Mouse (Mus musculus): Measurements from ENCODE around the gene Msantd2. TPM values are rescaled to one million over a fixed set of nuclear protein-coding genes. Genes with fewer than 3 reads are reported as not detected.

The Msantd2 gene
- polyA plus RNA-seq (2015; fragmentation: Nextera tagmentation; extraction: Ambion mirVana): 32.3 and 38.1 TPM in 2 replicates

DNA sequence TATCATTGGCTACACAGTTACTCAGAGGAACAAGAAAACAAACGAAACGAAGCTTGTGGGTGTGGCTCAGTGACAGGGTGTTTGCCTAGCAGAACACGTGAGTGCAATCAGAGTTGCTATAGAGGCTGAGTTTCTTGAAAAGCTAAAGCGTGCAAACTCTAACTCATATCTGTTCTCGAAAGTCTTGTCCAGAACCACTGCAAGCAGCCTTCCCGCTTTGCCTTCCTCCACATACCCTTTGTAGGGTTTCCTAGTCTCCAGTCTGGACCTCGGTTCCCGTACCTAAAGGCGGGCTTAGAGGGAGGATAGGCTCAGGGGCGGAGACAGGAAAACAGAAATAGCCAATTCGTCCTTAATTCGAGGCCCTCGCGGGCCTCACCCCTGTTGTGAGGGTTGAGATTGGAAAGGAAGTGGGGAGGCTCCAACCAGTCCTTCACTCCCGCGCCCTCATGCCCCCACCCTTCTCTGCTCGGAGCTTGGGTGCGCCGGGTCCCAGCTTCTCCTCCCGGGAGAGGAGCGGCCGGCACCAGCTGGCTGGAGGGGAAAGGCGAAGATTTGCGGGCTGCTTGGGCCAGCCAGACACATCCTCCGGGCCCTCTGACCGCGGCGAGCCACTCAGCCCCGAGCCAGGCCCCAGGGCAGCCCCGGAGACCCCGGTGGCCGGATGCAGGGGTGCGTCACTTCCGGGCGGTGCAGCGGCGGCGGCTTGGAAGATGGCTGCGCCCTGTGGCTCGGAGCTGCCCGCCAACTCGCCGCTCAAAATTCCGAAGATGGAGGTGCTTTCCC is at the start of gene Msantd2:
Msantd2 (plus strand) TSS at position 709 of the 786 bp plus-strand sequence.
- under 1% methylated on average over 40 of the region's 44 CpGs for WGBS
- no peaks in the 10 kb centered on the region for H3K27me3 ChIP-seq
- H3K9me3 ChIP-seq (replicated peaks): 0 out of 2 replicates have a peak, but pooled peaks cover 1% of the 10 kb centered on the region
- ATAC-seq: peak; percentile 98
- peak within 1 kb of the TSS; percentile 96 for H3K9ac ChIP-seq
- peak within 1 kb of the TSS; percentile 98 for H3K27ac ChIP-seq
- peak within 1 kb of the TSS; percentile 94 for H3K4me2 ChIP-seq
- H3K4me3 ChIP-seq: peak within 1 kb of the TSS; percentile 97
- H3K36me3 ChIP-seq (ENCODE audit: poor library complexity, severe bottlenecking): peaks cover 6% of the 10 kb centered on the region
- H3K4me1 ChIP-seq: peaks cover 27% of the 10 kb centered on the region

DNA sequence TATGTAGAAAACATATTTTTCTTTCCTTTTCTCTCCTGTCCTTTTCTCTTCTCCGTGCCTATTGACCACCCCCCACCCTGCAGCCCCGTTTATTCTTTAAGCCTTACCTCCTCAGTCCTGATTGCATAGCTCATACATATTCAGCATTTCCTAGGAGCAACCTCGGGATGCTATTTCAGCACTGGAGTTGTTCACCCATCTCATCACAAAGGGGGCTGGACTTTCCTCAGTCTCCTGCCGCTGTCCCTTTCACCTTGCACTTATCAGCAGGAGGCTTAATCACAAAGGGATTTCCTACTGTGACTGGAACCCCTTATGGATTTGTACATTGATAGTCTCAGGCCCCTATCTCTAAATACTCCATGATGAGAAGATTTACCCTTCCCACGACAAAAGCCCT is 36.7 kb upstream of the Msantd2 start:
- H3K27ac ChIP-seq: peak overlapping the region; percentile 55
- peaks cover 67% of the 10 kb centered on the region for H3K4me1 ChIP-seq
- peak overlapping the region; percentile 5 for H3K4me2 ChIP-seq
- H3K9ac ChIP-seq: no peak overlapping the region
- no peaks in the 10 kb centered on the region for H3K9me3 ChIP-seq (replicated peaks)
- H3K4me3 ChIP-seq: no peak overlapping the region
- no peak for ATAC-seq
- 0% methylated on average over 5 of the region's 5 CpGs for WGBS
- H3K36me3 ChIP-seq (ENCODE audit: poor library complexity, severe bottlenecking): no peaks in the 10 kb centered on the region
- H3K27me3 ChIP-seq: 0 out of 2 replicates have a peak, but pooled peaks cover under 1% of the 10 kb centered on the region

DNA sequence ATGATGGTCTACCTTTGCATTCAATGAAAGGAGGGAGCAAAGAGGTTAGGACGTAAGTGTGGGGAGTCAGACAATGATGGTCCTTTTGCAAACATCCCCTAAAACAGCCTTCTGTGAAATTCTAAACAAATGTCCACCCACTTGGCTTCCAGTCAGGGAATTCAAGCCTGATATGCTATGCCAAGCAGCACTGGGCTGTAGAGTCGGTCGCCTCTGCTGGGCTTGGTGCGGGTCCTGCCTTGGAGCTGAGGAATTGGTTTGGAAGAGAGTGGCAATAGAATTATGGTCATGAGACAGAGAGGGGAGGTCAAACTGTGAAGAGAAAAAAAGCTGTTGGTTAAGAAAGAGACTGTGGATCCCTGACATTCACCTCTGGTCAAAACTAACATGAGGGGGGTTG is 35.8 kb upstream of the Msantd2 start:
- 32% methylated on average over 4 of the region's 4 CpGs for WGBS
- Histone ChIP-seq H3K4me3 (no peak overlapping the region), H3K36me3 (ENCODE audit: poor library complexity, severe bottlenecking) (no peaks in the 10 kb centered on the region), H3K4me2 (no peak overlapping the region), H3K9ac (no peak overlapping the region), H3K4me1 (peaks cover 76% of the 10 kb centered on the region), H3K27ac (peak overlapping the region; percentile 83), H3K27me3 (peaks cover 8% of the 10 kb centered on the region; the same call in 1 of the 2 replicates), H3K9me3 (replicated peaks) (no peaks in the 10 kb centered on the region)
- ATAC-seq: no peak

DNA sequence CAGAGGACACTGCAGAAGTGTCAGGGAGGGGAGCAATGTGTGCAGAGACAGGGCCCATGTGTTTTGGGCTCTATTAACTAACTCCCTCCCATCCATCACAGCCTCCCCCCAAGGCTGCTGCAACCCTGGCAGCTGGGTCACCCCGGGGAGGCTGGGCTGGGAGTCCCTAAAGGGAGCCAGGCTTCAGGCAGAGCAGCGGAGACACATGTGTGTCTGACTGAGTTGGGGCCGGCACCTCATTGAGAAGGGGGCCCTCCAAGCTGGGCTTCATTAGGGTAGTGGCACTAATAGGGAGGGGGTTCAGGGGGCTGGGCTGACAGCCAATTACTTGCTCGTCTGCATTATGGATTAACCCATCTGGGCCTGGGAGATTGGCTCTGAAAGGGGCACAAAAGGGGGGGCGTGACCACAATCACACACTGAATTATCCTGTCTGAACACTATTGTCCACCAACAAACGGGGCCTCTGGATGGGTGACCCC is 35.1 kb upstream of the Msantd2 start:
- Histone ChIP-seq H3K36me3 (ENCODE audit: poor library complexity, severe bottlenecking) (no peaks in the 10 kb centered on the region), H3K4me3 (no peak overlapping the region), H3K27me3 (peaks cover 15% of the 10 kb centered on the region; the same call in 1 of the 2 replicates), H3K9ac (no peak overlapping the region), H3K9me3 (replicated peaks) (no peaks in the 10 kb centered on the region), H3K4me1 (peaks cover 83% of the 10 kb centered on the region), H3K4me2 (peak overlapping the region; percentile 55), H3K27ac (peak overlapping the region; percentile 83)
- WGBS: 0% methylated on average over 6 of the region's 6 CpGs
- ATAC-seq: peak; percentile 80

DNA sequence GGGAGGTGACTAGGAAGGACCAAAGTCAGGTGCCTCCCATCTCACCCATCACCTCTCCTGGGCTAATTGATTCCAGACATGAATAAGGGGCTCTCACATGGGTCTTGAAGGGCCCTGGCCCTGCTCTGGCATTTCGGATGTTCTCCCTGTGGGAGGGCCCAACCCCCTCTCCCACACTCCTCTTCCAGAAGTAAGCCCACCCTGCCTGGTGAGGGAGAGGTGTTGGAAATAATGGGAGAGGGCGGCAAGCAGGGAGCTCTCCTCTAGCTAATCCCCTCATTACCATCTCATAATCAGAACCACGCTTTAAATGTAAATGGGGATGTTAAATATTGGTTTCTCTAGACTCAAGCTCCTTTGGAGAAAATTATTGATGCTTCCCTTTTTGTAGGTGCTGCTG is 34.1 kb upstream of the Msantd2 start:
- H3K4me2 ChIP-seq: peak overlapping the region; percentile 55
- H3K4me1 ChIP-seq: peaks cover 93% of the 10 kb centered on the region
- peak overlapping the region; percentile 83 for H3K27ac ChIP-seq
- H3K9me3 ChIP-seq (replicated peaks): no peaks in the 10 kb centered on the region
- H3K9ac ChIP-seq: no peak overlapping the region
- no peak overlapping the region for H3K4me3 ChIP-seq
- 2% methylated on average over 3 of the region's 3 CpGs for WGBS
- ATAC-seq: peak; percentile 25; the same call in 1 of the 2 replicates
- H3K27me3 ChIP-seq: peaks cover 16% of the 10 kb centered on the region; the same call in 1 of the 2 replicates
- no peaks in the 10 kb centered on the region for H3K36me3 ChIP-seq (ENCODE audit: poor library complexity, severe bottlenecking)

DNA sequence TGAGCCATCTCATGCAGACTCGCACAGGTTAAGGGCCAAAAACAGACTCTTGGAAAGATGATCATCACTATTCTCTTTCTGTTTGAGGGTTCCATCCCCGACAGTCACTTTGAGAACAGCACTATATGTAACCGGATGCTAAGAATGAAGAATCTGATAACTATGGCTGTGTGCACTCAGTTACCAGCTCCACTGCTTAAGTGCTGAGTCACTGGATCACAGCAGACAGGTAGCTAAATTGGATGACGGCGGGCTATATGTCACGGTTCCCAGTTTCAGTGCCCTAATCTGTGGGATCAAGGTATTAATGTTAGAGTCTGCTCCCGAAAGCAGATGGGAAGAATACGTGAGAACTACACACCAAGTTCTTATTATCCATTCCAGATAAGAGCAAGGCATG is 33.3 kb upstream of the Msantd2 start:
- Histone ChIP-seq H3K27ac (peak overlapping the region; percentile 83), H3K9ac (no peak overlapping the region), H3K4me3 (peak overlapping the region; percentile 30; the same call in 1 of the 2 replicates), H3K4me2 (peak overlapping the region; percentile 55), H3K4me1 (peaks cover 98% of the 10 kb centered on the region), H3K36me3 (ENCODE audit: poor library complexity, severe bottlenecking) (no peaks in the 10 kb centered on the region), H3K9me3 (replicated peaks) (no peaks in the 10 kb centered on the region), H3K27me3 (peaks cover 22% of the 10 kb centered on the region; the same call in 1 of the 2 replicates)
- WGBS: 3% methylated on average over 8 of the region's 8 CpGs
- ATAC-seq: no peak

DNA sequence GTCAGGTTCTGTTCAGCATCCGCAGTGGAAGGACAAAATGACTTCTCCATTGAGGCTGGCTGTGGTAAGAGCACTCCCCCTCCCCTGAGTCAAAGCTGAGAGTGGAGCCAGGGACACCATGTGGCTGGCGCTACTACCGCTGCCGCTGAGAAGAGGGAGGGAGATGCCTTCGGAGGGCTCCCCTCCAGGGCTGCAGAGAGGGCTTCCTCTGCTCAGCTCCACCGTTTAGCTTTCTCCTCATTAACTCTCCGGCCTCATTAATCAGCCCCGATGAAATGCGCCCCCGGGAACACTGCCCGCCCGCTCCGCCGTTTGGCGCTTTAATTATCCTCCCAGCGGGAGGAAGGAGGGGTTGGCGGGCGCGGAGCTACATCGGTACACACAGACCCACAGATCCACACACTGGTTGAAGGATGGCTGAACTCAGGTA is 32.6 kb upstream of the Msantd2 start:
- Histone ChIP-seq H3K9me3 (replicated peaks) (no peaks in the 10 kb centered on the region), H3K4me3 (peak overlapping the region; percentile 30), H3K27me3 (peaks cover 27% of the 10 kb centered on the region), H3K9ac (peak overlapping the region; percentile 10; the same call in 1 of the 2 replicates), H3K36me3 (ENCODE audit: poor library complexity, severe bottlenecking) (no peaks in the 10 kb centered on the region), H3K27ac (peak overlapping the region; percentile 83), H3K4me1 (peaks cover 98% of the 10 kb centered on the region), H3K4me2 (peak overlapping the region; percentile 55)
- WGBS: under 1% methylated on average over 20 of the region's 20 CpGs
- ATAC-seq: peak; percentile 83

DNA sequence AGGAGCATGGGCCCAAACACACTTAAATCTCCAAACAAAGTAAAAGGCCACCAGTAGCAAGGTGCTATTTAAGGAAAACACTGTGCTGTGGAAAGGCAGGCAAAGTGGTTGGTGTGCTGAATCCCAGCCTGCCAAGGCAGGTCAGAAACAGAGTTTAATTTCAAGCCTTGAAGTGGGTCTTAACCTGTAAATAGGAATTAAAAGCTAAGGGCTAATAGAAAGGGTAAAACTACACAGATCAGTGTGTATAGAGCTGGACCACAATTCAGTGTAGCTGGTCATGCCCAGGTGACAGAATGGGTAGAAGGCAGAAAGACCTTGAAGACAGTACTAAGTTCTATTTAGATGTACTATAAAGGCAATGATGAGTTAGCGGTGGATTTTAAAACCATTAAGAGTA is 32.0 kb upstream of the Msantd2 start:
- no peak for ATAC-seq
- H3K4me1 ChIP-seq: peaks cover 98% of the 10 kb centered on the region
- peak overlapping the region; percentile 55 for H3K4me2 ChIP-seq
- peak overlapping the region; percentile 83 for H3K27ac ChIP-seq
- no peak overlapping the region for H3K4me3 ChIP-seq
- WGBS: 50% methylated on average over 1 of the region's 1 CpGs
- H3K36me3 ChIP-seq (ENCODE audit: poor library complexity, severe bottlenecking): no peaks in the 10 kb centered on the region
- no peaks in the 10 kb centered on the region for H3K9me3 ChIP-seq (replicated peaks)
- H3K9ac ChIP-seq: 0 out of 2 replicates have a peak overlapping the region, but pooled peaks have one; percentile 10
- peaks cover 33% of the 10 kb centered on the region for H3K27me3 ChIP-seq

DNA sequence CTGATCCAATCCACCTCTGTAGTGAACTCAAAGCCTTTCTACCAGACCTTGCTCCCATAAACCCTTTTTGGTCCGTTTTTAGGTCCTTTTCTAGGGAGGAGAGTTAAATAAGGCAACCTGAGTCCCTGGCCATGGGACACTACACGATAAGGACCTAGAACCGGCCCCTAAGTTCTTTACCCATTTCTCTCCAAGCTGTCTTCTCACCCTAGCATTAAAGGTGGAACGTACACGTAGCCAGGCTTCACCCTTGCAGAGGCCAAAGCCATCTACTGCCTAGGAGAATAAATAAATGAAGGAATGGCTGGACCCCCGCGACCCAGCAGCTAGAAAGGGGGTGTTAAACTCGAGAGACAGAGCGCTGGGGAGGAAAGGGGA is 29.5 kb upstream of the Msantd2 start:
- Histone ChIP-seq H3K9me3 (replicated peaks) (no peaks in the 10 kb centered on the region), H3K9ac (peak overlapping the region; percentile 72), H3K4me2 (peak overlapping the region; percentile 97), H3K4me3 (peak overlapping the region; percentile 54), H3K4me1 (peaks cover 72% of the 10 kb centered on the region), H3K27me3 (peaks cover 40% of the 10 kb centered on the region), H3K36me3 (ENCODE audit: poor library complexity, severe bottlenecking) (no peaks in the 10 kb centered on the region), H3K27ac (peak overlapping the region; percentile 81)
- ATAC-seq: no peak
- WGBS: 2% methylated on average over 9 of the region's 9 CpGs

DNA sequence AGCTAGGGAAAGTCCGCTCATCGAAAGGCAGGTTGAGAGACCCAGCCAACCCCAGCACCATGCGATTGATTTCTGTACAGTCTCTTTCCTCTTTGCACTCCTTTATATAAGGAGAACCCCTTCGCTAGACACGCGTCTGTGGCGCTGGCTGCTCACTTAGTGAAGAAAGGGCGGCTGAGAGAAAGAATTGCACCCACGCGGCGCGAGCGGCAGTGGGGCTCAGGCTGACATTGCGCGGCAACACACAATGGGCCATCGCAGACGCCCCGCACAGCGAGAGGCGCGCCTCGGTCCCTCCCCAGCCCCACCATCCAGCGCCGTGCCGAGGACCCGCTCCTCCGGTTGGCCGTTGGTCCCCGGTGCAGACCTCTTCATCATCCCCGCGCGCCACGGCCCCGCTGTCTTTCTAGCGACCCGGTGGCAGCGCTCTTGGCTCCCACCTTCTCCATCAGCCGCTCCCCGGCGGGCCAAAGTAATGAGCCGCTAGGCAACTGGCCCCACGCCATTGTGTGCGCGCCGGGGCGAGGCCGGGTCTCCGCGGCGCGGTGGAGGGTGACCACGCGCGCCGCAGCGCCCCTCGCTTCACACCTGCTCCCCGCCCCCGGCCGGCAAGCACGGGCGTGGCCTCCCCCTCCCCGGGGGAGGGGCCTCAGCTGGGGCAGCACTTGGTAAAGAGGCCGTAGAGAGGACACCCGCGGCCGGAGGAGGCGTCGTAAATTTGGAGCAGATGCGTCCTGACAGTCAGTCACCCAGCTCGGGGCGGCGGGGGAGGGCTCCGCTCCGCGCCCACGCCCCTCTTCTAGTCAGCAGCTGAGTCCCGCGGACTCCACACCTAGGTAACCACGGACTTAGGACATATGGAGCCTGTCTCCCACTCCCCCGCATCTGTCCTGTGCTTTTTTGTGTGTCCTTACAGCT is 28.8 kb upstream of the Msantd2 start:
- WGBS: under 1% methylated on average over 68 of the region's 81 CpGs
- H3K4me1 ChIP-seq: peaks cover 66% of the 10 kb centered on the region
- H3K9ac ChIP-seq: peak overlapping the region; percentile 72
- peak overlapping the region; percentile 97 for H3K4me2 ChIP-seq
- H3K4me3 ChIP-seq: peak overlapping the region; percentile 54
- H3K36me3 ChIP-seq (ENCODE audit: poor library complexity, severe bottlenecking): no peaks in the 10 kb centered on the region
- peaks cover 40% of the 10 kb centered on the region for H3K27me3 ChIP-seq
- H3K9me3 ChIP-seq (replicated peaks): no peaks in the 10 kb centered on the region
- peak; percentile 55 for ATAC-seq
- H3K27ac ChIP-seq: peak overlapping the region; percentile 81

DNA sequence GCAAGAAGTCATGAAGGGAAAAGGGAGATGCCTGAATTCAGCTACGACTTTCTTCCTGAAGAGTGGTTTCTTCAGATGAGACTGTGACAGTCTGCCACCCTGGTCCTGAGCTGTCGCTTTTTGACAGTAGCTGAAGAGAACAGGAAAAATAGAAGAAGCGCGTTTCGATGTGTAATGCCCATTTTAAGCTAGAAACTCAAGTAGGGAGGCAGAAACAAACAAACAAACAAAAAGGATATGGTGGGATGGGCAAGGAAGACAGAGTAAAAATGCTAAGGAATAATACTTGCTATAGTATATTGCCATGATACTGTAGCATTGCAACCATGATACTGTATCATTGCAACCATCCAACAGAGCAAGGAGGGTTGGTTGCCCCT is 28.2 kb upstream of the Msantd2 start:
- H3K9ac ChIP-seq: peak overlapping the region; percentile 72
- no peak for ATAC-seq
- H3K4me3 ChIP-seq: peak overlapping the region; percentile 54
- H3K9me3 ChIP-seq (replicated peaks): no peaks in the 10 kb centered on the region
- H3K4me1 ChIP-seq: peaks cover 60% of the 10 kb centered on the region
- H3K27ac ChIP-seq: peak overlapping the region; percentile 81
- H3K36me3 ChIP-seq (ENCODE audit: poor library complexity, severe bottlenecking): no peaks in the 10 kb centered on the region
- H3K4me2 ChIP-seq: peak overlapping the region; percentile 97
- WGBS: 12% methylated on average over 5 of the region's 5 CpGs
- H3K27me3 ChIP-seq: peaks cover 40% of the 10 kb centered on the region

Measured in forebrain, embryonic 13.5 days (tissue).